Mouse (Mus musculus) bone marrow macrophage, adult 2 months (primary cell): ENCODE measurements around the gene Pira2.
"Not testable (repeated sequence)": the region's sequence is repeated elsewhere in the genome, so short reads cannot be mapped to it uniquely, and the experiment has no call there.

Source experiments
- CTCF ChIP-seq: IDR thresholded peaks from 2 replicates; pipeline ENCODE4 v1.5.1; 2012; ENCODE audit warnings: low read depth, mild to moderate bottlenecking, low read length, moderate library complexity
- POLR2A ChIP-seq: IDR thresholded peaks from 2 replicates; pipeline ENCODE4 v1.6.1; 2012; ENCODE audit warnings: mild to moderate bottlenecking, low read depth, low read length, borderline replicate concordance

DNA sequence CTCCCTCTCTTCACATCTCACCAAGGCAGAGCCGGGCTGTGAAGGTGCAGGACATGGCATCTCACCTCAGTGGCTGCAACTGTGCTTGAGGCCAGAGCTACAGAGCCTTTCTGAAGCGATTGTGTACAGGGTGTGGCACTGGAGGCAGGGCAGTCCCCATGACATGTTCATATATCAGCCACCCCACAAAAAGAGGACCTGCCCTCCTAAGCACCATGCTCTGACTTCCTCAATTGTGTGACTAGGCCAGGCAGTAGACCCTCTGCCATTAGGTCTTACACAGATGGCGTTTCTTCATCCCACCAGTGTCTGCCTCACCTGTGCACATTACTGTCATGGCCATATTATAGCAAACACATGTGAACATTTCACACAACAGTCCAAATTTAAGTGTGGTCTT lies 44.9 kb downstream of the Pira2 start:
- TF ChIP-seq CTCF, POLR2A: not testable (repeated sequence)
